Mouse (Mus musculus): Measurements from ENCODE around the gene Brpf3. TPM values are rescaled to one million over a fixed set of nuclear protein-coding genes. Genes with fewer than 3 reads are reported as not detected.
A peak's percentile ranks its signal among the peaks of the same experiment; 100 is the strongest.

Brpf3 gene
- total and polyA plus RNA-seq, 2 experiments from 2014 or later: 2.7 to 27.8 TPM

DNA sequence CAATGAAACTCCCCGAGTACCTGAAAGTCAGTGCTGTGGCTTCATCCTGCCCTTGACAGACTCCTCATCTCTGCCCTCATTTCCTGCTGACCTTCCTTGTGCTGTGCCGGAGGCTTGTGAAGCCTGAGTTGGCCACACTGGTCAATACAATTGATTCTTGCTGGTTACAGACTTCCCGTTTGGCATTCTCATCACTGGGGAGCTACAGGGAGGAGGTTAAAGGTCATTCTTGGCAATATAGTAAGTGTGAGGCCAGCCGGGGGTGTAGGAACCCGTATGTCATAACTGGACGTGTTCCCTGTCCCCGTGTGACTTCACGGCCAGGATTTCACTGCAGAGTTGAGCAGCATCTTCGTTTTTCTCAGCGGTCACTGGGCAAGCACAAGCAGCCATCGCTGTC lies 70.9 kb downstream of the Brpf3 start:
- ATAC-seq (ENCODE audit: insufficient read depth, low read depth): no peak
- H3K4me2 ChIP-seq (ENCODE audit: low read depth, low read length): no peak overlapping the region
- no peaks in the 10 kb centered on the region for H3K36me3 ChIP-seq (replicated peaks; ENCODE audit: control insufficient read depth, insufficient read depth, low read length)
- H3K4me3 ChIP-seq (ENCODE audit: low read depth, low read length): no peak overlapping the region
- 70% methylated on average over 11 of the region's 11 CpGs for WGBS
- H3K27ac ChIP-seq (ENCODE audit: low read depth): no peak overlapping the region
- peaks cover 4% of the 10 kb centered on the region; the same call in 1 of the 2 replicates for H3K4me1 ChIP-seq (ENCODE audit: control insufficient read depth, insufficient read depth)
- TF ChIP-seq EP300 (IDR thresholded peaks at IDR 0.05; ENCODE audit: low read depth): no peak
- no peak overlapping the region for H3K9ac ChIP-seq (replicated peaks; ENCODE audit: low read depth, low read length)
- no peaks in the 10 kb centered on the region for H3K27me3 ChIP-seq (ENCODE audit: control insufficient read depth, insufficient read depth, low read length)
- no peak for DNase-seq (ENCODE audit: low spot score)
- H3K9me3 ChIP-seq (replicated peaks; ENCODE audit: control insufficient read depth, low read length): no peaks in the 10 kb centered on the region

DNA sequence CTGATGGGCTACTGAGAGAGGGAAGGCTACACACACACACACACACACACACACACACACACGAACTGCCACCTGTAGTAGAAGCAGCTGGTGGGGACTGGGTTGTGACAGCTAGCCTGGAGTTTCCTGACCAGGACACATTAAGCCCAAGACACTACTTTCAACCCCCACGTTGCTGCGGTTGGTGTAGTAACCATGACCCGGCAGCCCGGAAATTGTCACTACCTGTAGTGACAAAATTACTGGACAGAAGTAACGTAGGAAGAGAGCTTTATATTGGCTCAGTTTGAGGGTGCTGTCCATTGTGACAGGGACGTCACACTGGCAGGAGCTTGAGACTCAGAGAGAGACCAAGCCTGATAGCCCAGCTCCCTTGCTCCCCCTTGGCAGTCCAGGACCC lies 71.4 kb downstream of the Brpf3 start:
- no peaks in the 10 kb centered on the region for H3K36me3 ChIP-seq (replicated peaks; ENCODE audit: control insufficient read depth, insufficient read depth, low read length)
- no peak overlapping the region for H3K4me2 ChIP-seq (ENCODE audit: low read depth, low read length)
- H3K27me3 ChIP-seq (ENCODE audit: control insufficient read depth, insufficient read depth, low read length): no peaks in the 10 kb centered on the region
- peaks cover 4% of the 10 kb centered on the region; the same call in 1 of the 2 replicates for H3K4me1 ChIP-seq (ENCODE audit: control insufficient read depth, insufficient read depth)
- H3K27ac ChIP-seq (ENCODE audit: low read depth): no peak overlapping the region
- H3K4me3 ChIP-seq (ENCODE audit: low read depth, low read length): no peak overlapping the region
- no peak overlapping the region for H3K9ac ChIP-seq (replicated peaks; ENCODE audit: low read depth, low read length)
- H3K9me3 ChIP-seq (replicated peaks; ENCODE audit: control insufficient read depth, low read length): no peaks in the 10 kb centered on the region
- DNase-seq (ENCODE audit: low spot score): no peak
- 80% methylated on average over 7 of the region's 7 CpGs for WGBS
- no peak for ATAC-seq (ENCODE audit: insufficient read depth, low read depth)
- no peak for TF ChIP-seq EP300 (IDR thresholded peaks at IDR 0.05; ENCODE audit: low read depth)
- no peak for TF ChIP-seq CTCF (IDR thresholded peaks at IDR 0.05; ENCODE audit: low read depth)

- 85% methylated on average over 4 of the region's 4 CpGs for WGBS
- DNase-seq (ENCODE audit: low spot score): no peak
- no peaks in the 10 kb centered on the region for H3K36me3 ChIP-seq (replicated peaks; ENCODE audit: control insufficient read depth, insufficient read depth, low read length)
- H3K4me3 ChIP-seq (ENCODE audit: low read depth, low read length): no peak overlapping the region
- H3K4me2 ChIP-seq (ENCODE audit: low read depth, low read length): no peak overlapping the region
- no peak overlapping the region for H3K27ac ChIP-seq (ENCODE audit: low read depth)
- no peak for ATAC-seq (ENCODE audit: insufficient read depth, low read depth)
- H3K4me1 ChIP-seq (ENCODE audit: control insufficient read depth, insufficient read depth): peaks cover 4% of the 10 kb centered on the region; the same call in 1 of the 2 replicates
- no peaks in the 10 kb centered on the region for H3K9me3 ChIP-seq (replicated peaks; ENCODE audit: control insufficient read depth, low read length)
- H3K27me3 ChIP-seq (ENCODE audit: control insufficient read depth, insufficient read depth, low read length): no peaks in the 10 kb centered on the region
- no peak for TF ChIP-seq EP300 (IDR thresholded peaks at IDR 0.05; ENCODE audit: low read depth)
- TF ChIP-seq CTCF (IDR thresholded peaks at IDR 0.05; ENCODE audit: low read depth): no peak
- H3K9ac ChIP-seq (replicated peaks; ENCODE audit: low read depth, low read length): no peak overlapping the region
These were observed 73.3 kb downstream of the Brpf3 start for GRCm38 (mm10) chr17:28874216-28874615.

GRCm38 (mm10) chr17:28874825-28875224 lies 73.9 kb downstream of the Brpf3 start:
- peak; percentile 85 for ATAC-seq (ENCODE audit: insufficient read depth, low read depth)

DNA sequence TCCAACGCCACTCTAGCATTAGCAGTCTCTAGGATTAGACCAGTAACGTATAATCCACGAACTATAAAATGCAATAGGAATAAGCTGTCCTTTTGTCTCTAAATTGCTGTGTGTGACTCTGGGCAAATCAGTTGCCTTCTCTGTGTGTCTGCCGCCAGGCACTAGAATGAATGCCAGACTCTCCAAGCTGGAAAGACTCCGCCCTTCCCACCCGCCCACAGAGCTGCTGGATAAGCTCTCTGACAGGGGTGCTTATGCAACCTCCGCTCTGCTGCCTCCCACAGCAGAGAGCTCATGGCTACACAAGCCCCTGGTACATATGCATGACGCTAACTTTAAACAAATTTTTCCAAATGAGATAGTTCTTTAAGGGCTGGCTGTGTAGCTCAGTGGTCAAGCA lies 74.4 kb downstream of the Brpf3 start:
- Histone ChIP-seq H3K4me1 (ENCODE audit: control insufficient read depth, insufficient read depth) (peaks cover 4% of the 10 kb centered on the region; the same call in 1 of the 2 replicates), H3K9me3 (replicated peaks; ENCODE audit: control insufficient read depth, low read length) (no peaks in the 10 kb centered on the region), H3K9ac (replicated peaks; ENCODE audit: low read depth, low read length) (no peak overlapping the region), H3K27me3 (ENCODE audit: control insufficient read depth, insufficient read depth, low read length) (peaks cover 3% of the 10 kb centered on the region), H3K27ac (ENCODE audit: low read depth) (peak overlapping the region; percentile 79), H3K4me2 (ENCODE audit: low read depth, low read length) (no peak overlapping the region), H3K4me3 (ENCODE audit: low read depth, low read length) (no peak overlapping the region), H3K36me3 (replicated peaks; ENCODE audit: control insufficient read depth, insufficient read depth, low read length) (no peaks in the 10 kb centered on the region)
- 26% methylated on average over 8 of the region's 8 CpGs for WGBS
- ATAC-seq (ENCODE audit: insufficient read depth, low read depth): peak; percentile 81
- DNase-seq (ENCODE audit: low spot score): peak; percentile 89
- TF ChIP-seq EP300 (IDR thresholded peaks at IDR 0.05; ENCODE audit: low read depth) (no peak), CTCF (IDR thresholded peaks at IDR 0.05; ENCODE audit: low read depth) (no peak)

More at GRCm38 (mm10) chr17:28874825-28875224, 73.9 kb downstream of the Brpf3 start:
- no peaks in the 10 kb centered on the region for H3K36me3 ChIP-seq (replicated peaks; ENCODE audit: control insufficient read depth, insufficient read depth, low read length)
- TF ChIP-seq CTCF (IDR thresholded peaks at IDR 0.05; ENCODE audit: low read depth) (no peak), EP300 (IDR thresholded peaks at IDR 0.05; ENCODE audit: low read depth) (no peak)
- peak overlapping the region; percentile 79 for H3K27ac ChIP-seq (ENCODE audit: low read depth)
- H3K9me3 ChIP-seq (replicated peaks; ENCODE audit: control insufficient read depth, low read length): no peaks in the 10 kb centered on the region
- H3K9ac ChIP-seq (replicated peaks; ENCODE audit: low read depth, low read length): no peak overlapping the region
- H3K4me2 ChIP-seq (ENCODE audit: low read depth, low read length): no peak overlapping the region
- H3K4me3 ChIP-seq (ENCODE audit: low read depth, low read length): no peak overlapping the region
- DNase-seq (ENCODE audit: low spot score): peak; percentile 82
- H3K4me1 ChIP-seq (ENCODE audit: control insufficient read depth, insufficient read depth): peaks cover 4% of the 10 kb centered on the region; the same call in 1 of the 2 replicates
- H3K27me3 ChIP-seq (ENCODE audit: control insufficient read depth, insufficient read depth, low read length): no peaks in the 10 kb centered on the region
- 14% methylated on average over 7 of the region's 7 CpGs for WGBS

GRCm38 (mm10) chr17:28876331-28876730 lies 75.4 kb downstream of the Brpf3 start:
- DNase-seq (ENCODE audit: low spot score) (no peak), ATAC-seq (ENCODE audit: insufficient read depth, low read depth) (no peak)
- 73% methylated on average over 5 of the region's 5 CpGs for WGBS
- Histone ChIP-seq H3K9ac (replicated peaks; ENCODE audit: low read depth, low read length) (no peak overlapping the region), H3K9me3 (replicated peaks; ENCODE audit: control insufficient read depth, low read length) (no peaks in the 10 kb centered on the region), H3K36me3 (replicated peaks; ENCODE audit: control insufficient read depth, insufficient read depth, low read length) (no peaks in the 10 kb centered on the region), H3K4me1 (ENCODE audit: control insufficient read depth, insufficient read depth) (peaks cover 4% of the 10 kb centered on the region; the same call in 1 of the 2 replicates), H3K4me3 (ENCODE audit: low read depth, low read length) (no peak overlapping the region), H3K4me2 (ENCODE audit: low read depth, low read length) (no peak overlapping the region), H3K27ac (ENCODE audit: low read depth) (no peak overlapping the region), H3K27me3 (ENCODE audit: control insufficient read depth, insufficient read depth, low read length) (peaks cover 13% of the 10 kb centered on the region)
- no peak for TF ChIP-seq CTCF (IDR thresholded peaks at IDR 0.05; ENCODE audit: low read depth)
- TF ChIP-seq EP300 (IDR thresholded peaks at IDR 0.05; ENCODE audit: low read depth): no peak

Measured in heart, postnatal 0 days (tissue).